Mouse (Mus musculus) embryonic facial prominence, embryonic 11.5 days (tissue): ENCODE data around the gene Atp6ap2. TPM values are rescaled to one million over a fixed set of nuclear protein-coding genes. Genes with fewer than 3 reads are reported as not detected.

Source experiments
- ATAC-seq: fragments of 200-750 bp; cut with Nextera tagmentation; replicated peaks from 2 replicates; pipeline ENCODE4 v1.8.0; 2017; ENCODE audit warnings: low read depth; ENCODE audit not compliant: insufficient number of reproducible peaks, low FRiP score, low TSS enrichment
- DNase-seq: peaks from one replicate; pipeline ENCODE4 v3.0.0-alpha.2; 2015; ENCODE audit warnings: low spot score
- H3K27ac ChIP-seq: fragments of 300-500 bp; sonication (generic); replicated peaks from 2 replicates; pipeline ENCODE4 v1.5.1; 2014; ENCODE audit warnings: mild to moderate bottlenecking, low read depth, low read length, control low read depth
- H3K27me3 ChIP-seq: fragments of 300-500 bp; sonication (generic); 2 replicates; pipeline ENCODE4 v1.6.1; 2014; ENCODE audit warnings: mild to moderate bottlenecking, low read length, moderate library complexity, mixed read lengths; ENCODE audit not compliant: control insufficient read depth, insufficient read depth
- H3K36me3 ChIP-seq: fragments of 300-500 bp; sonication (generic); replicated peaks from 2 replicates; pipeline ENCODE4 v1.6.1; 2014; ENCODE audit warnings: low read depth, mild to moderate bottlenecking, low read length, moderate library complexity, mixed read lengths; ENCODE audit not compliant: control insufficient read depth, insufficient read depth
- H3K4me1 ChIP-seq: fragments of 300-500 bp; sonication (generic); 2 replicates; pipeline ENCODE4 v1.6.1; 2014; ENCODE audit warnings: low read length, mixed read lengths; ENCODE audit not compliant: control insufficient read depth, insufficient read depth
- H3K4me2 ChIP-seq: fragments of 300-500 bp; sonication (generic); 2 replicates; pipeline ENCODE4 v1.6.1; 2014; ENCODE audit warnings: low read depth, mild to moderate bottlenecking, control low read depth, low read length, moderate library complexity
- H3K4me3 ChIP-seq: fragments of 300-500 bp; sonication (generic); 2 replicates; pipeline ENCODE4 v1.5.1; 2014; ENCODE audit warnings: low read depth, low read length, control low read depth
- H3K9ac ChIP-seq: fragments of 300-500 bp; sonication (generic); replicated peaks from 2 replicates; pipeline ENCODE4 v1.6.1; 2014; ENCODE audit warnings: mild to moderate bottlenecking, control low read depth, low read length
- H3K9me3 ChIP-seq: fragments of 300-500 bp; sonication (generic); replicated peaks from 2 replicates; pipeline ENCODE4 v1.6.1; 2016; ENCODE audit warnings: mild to moderate bottlenecking, low read length, inconsistent platforms, mixed read lengths; ENCODE audit not compliant: control insufficient read depth
- WGBS: fragments of 180-500 bp; shearing (Covaris S2); extraction: QIAGEN DNeasy Blood & Tissue Kit; methylation state at CpG from one replicate; pipeline ENCODE4 v1.1.7; 2014; 5-methylcytosine and 5-hydroxymethylcytosine counted together
- polyA plus RNA-seq: library from polyadenylated mRNA; unstranded; fragments of >200 nt; fragmentation: Nextera tagmentation; extraction: Ambion mirVana; gene quantifications from 2 replicates; pipeline ENCODE4 v1.2.1, GENCODE M21; 2014

The Atp6ap2 gene
- polyA plus RNA-seq: 73.4 and 73.7 TPM in 2 replicates

- 18% methylated on average over 47 of the region's 49 CpGs for WGBS
- Histone ChIP-seq H3K9me3 (no peaks in the 10 kb centered on the region), H3K36me3 (no peaks in the 10 kb centered on the region), H3K4me2 (peak within 1 kb of the TSS; percentile 49), H3K27me3 (no peaks in the 10 kb centered on the region), H3K4me1 (no peaks in the 10 kb centered on the region), H3K9ac (peak within 1 kb of the TSS; percentile 83), H3K27ac (no peak within 1 kb of the TSS), H3K4me3 (peak within 1 kb of the TSS; percentile 65)
- ATAC-seq (peak; percentile 99), DNase-seq (peak; percentile 93)
These were observed at the start of gene Atp6ap2 for GRCm38 (mm10) chrX:12587192-12587957. Atp6ap2 (plus strand) TSS chrX:12587801.

GRCm38 (mm10) chrX:12544417-12544816 lies 43.2 kb upstream of the Atp6ap2 start:
- ATAC-seq: no peak
- no peak overlapping the region for H3K4me2 ChIP-seq

GRCm38 (mm10) chrX:12557086-12557485 lies 30.5 kb upstream of the Atp6ap2 start:
- H3K27ac ChIP-seq: no peak overlapping the region
- no peak overlapping the region for H3K9ac ChIP-seq
- H3K4me2 ChIP-seq: no peak overlapping the region
- DNase-seq (no peak), ATAC-seq (no peak)
- 84% methylated on average over 7 of the region's 7 CpGs for WGBS
- no peak overlapping the region for H3K4me3 ChIP-seq
- H3K27me3 ChIP-seq: no peaks in the 10 kb centered on the region
- H3K4me1 ChIP-seq: no peaks in the 10 kb centered on the region
- H3K9me3 ChIP-seq: no peaks in the 10 kb centered on the region
- no peaks in the 10 kb centered on the region for H3K36me3 ChIP-seq

More at GRCm38 (mm10) chrX:12544417-12544816, 43.2 kb upstream of the Atp6ap2 start:
- Histone ChIP-seq H3K27ac (no peak overlapping the region), H3K4me1 (no peaks in the 10 kb centered on the region), H3K9me3 (no peaks in the 10 kb centered on the region), H3K9ac (no peak overlapping the region), H3K4me3 (no peak overlapping the region), H3K36me3 (no peaks in the 10 kb centered on the region), H3K27me3 (no peaks in the 10 kb centered on the region)
- DNase-seq: no peak
- WGBS: 73% methylated on average over 1 of the region's 1 CpGs

GRCm38 (mm10) chrX:12571407-12571806 lies 16.2 kb upstream of the Atp6ap2 start:
- no peaks in the 10 kb centered on the region for H3K36me3 ChIP-seq
- no peak overlapping the region for H3K4me3 ChIP-seq
- ATAC-seq (no peak), DNase-seq (no peak)
- H3K27ac ChIP-seq: no peak overlapping the region
- 76% methylated on average over 1 of the region's 1 CpGs for WGBS
- no peaks in the 10 kb centered on the region for H3K4me1 ChIP-seq
- no peaks in the 10 kb centered on the region for H3K27me3 ChIP-seq
- no peak overlapping the region for H3K9ac ChIP-seq
- H3K4me2 ChIP-seq: no peak overlapping the region
- H3K9me3 ChIP-seq: no peaks in the 10 kb centered on the region

GRCm38 (mm10) chrX:12577936-12578335 lies 9.7 kb upstream of the Atp6ap2 start:
- H3K9me3 ChIP-seq: no peaks in the 10 kb centered on the region
- 67% methylated on average over 3 of the region's 3 CpGs for WGBS

GRCm38 (mm10) chrX:12578339-12578868 lies 9.2 kb upstream of the Atp6ap2 start:
- H3K9ac ChIP-seq: no peak overlapping the region
- no peaks in the 10 kb centered on the region for H3K4me1 ChIP-seq
- DNase-seq (no peak), ATAC-seq (no peak)
- no peak overlapping the region for H3K4me3 ChIP-seq
- H3K4me2 ChIP-seq: no peak overlapping the region
- no peaks in the 10 kb centered on the region for H3K36me3 ChIP-seq
- no peak overlapping the region for H3K27ac ChIP-seq
- no peaks in the 10 kb centered on the region for H3K9me3 ChIP-seq
- H3K27me3 ChIP-seq: no peaks in the 10 kb centered on the region
- 81% methylated on average over 2 of the region's 2 CpGs for WGBS

More at GRCm38 (mm10) chrX:12577936-12578335, 9.7 kb upstream of the Atp6ap2 start:
- Histone ChIP-seq H3K4me1 (no peaks in the 10 kb centered on the region), H3K27me3 (no peaks in the 10 kb centered on the region), H3K36me3 (no peaks in the 10 kb centered on the region), H3K27ac (no peak overlapping the region), H3K9ac (no peak overlapping the region), H3K4me2 (no peak overlapping the region), H3K4me3 (no peak overlapping the region)
- ATAC-seq: no peak
- peak; percentile 1 for DNase-seq

GRCm38 (mm10) chrX:12583261-12583660 lies 4.3 kb upstream of the Atp6ap2 start:
- Histone ChIP-seq H3K9me3 (no peaks in the 10 kb centered on the region), H3K4me3 (no peak overlapping the region), H3K4me2 (no peak overlapping the region), H3K4me1 (no peaks in the 10 kb centered on the region), H3K9ac (no peak overlapping the region), H3K27ac (no peak overlapping the region), H3K27me3 (no peaks in the 10 kb centered on the region), H3K36me3 (no peaks in the 10 kb centered on the region)
- WGBS: 90% methylated on average over 5 of the region's 5 CpGs
- no peak for DNase-seq
- no peak for ATAC-seq

GRCm38 (mm10) chrX:12587958-12588355 lies 356 bp downstream of the Atp6ap2 start:
- no peak for DNase-seq
- peak overlapping the region; percentile 65 for H3K4me3 ChIP-seq
- WGBS: 19% methylated on average over 18 of the region's 18 CpGs

More at GRCm38 (mm10) chrX:12587958-12588355, 356 bp downstream of the Atp6ap2 start:
- peak overlapping the region; percentile 49 for H3K4me2 ChIP-seq
- H3K36me3 ChIP-seq: no peaks in the 10 kb centered on the region
- peak; percentile 65 for ATAC-seq
- no peaks in the 10 kb centered on the region for H3K27me3 ChIP-seq
- H3K9me3 ChIP-seq: no peaks in the 10 kb centered on the region
- peak overlapping the region; percentile 83 for H3K9ac ChIP-seq
- H3K27ac ChIP-seq: no peak overlapping the region
- H3K4me1 ChIP-seq: no peaks in the 10 kb centered on the region
